Comparison of ENCODE assay signal across 23 mouse cellular contexts in genomic region chr3:104579186-104579585, GRCm38 (mm10). TPM values are rescaled to one million over a fixed set of nuclear protein-coding genes. Genes with fewer than 3 reads are reported as not detected.
A peak's percentile ranks its signal among the peaks of the same experiment; 100 is the strongest.
DNase-seq lines count a peak whose midpoint lies in the region; ATAC-seq and TF ChIP-seq lines count a peak whose summit lies in the region.
"Had no signal": no experiment of that assay in that cellular context is flagged by ENCODE, and none has a peak within 500 bp of the region (broad histone marks: within the 10 kb centered on the region; RNA-seq: fewer than 3 reads in every experiment).

No protein-coding gene starts in this region.

- DNase-seq in midbrain, embryonic 11.5 days (ENCODE audit: low spot score, missing footprints), result peak; percentile 4
- peak; percentile 7 for DNase-seq in Muller cell, postnatal 12 days (ENCODE audit: inconsistent ontology term)
- DNase-seq in retina, embryonic 14.5 days (ENCODE audit: low spot score), result peak; percentile 55
- peak; percentile 54 for DNase-seq in retina, postnatal 1 day
- no peak for DNase-seq in thymus, postnatal 36 days
- no peak for DNase-seq in left cerebral cortex, adult 2 months (ENCODE audit: extremely low spot score in 1 of 2, low spot score in 2 of 2)
- DNase-seq in left cerebral cortex, postnatal 25 days (ENCODE audit: low spot score in 2 of 2), result no peak
- DNase-seq: adrenal gland, adult 2 months; adrenal gland, adult 8-10 months; adrenal gland, postnatal 10 days; adrenal gland, postnatal 14 days; adrenal gland, postnatal 25 days; adrenal gland, postnatal 36 days; B cell, adult 2 months; cerebellum, adult 11 months; cerebellum, adult 11-12 months; cerebellum, adult 18-20 months had no signal

- no peaks in the 10 kb centered on the region for H3K27me3 ChIP-seq in midbrain, embryonic 11.5 days (ENCODE audit: control insufficient read depth, insufficient read depth, low read length)
- no peaks in the 10 kb centered on the region for H3K27me3 ChIP-seq in midbrain, embryonic 15.5 days (replicated peaks)
- H3K27me3 ChIP-seq: CH12.LX, Patski had no signal

- 43% methylated on average over 4 of the region's 4 CpGs for WGBS in midbrain, embryonic 11.5 days
- WGBS in midbrain, embryonic 15.5 days, result 36% methylated on average over 4 of the region's 4 CpGs

- no peak for TF ChIP-seq CTCF in left cerebral cortex, adult 2 months (IDR thresholded peaks at IDR 0.05)

- H3K4me3 ChIP-seq in midbrain, embryonic 11.5 days (ENCODE audit: low read depth, low read length), result no peak overlapping the region
- H3K4me3 ChIP-seq in midbrain, embryonic 15.5 days, result no peak overlapping the region
- no peak overlapping the region for H3K4me3 ChIP-seq in left cerebral cortex, adult 2 months

- no peak for ATAC-seq in midbrain, embryonic 11.5 days (ENCODE audit: low FRiP score)
- ATAC-seq in midbrain, embryonic 15.5 days (replicated peaks), result no peak
- ATAC-seq: activated CD4-positive, CD25-positive, alpha-beta regulatory T cell, adult 4 months; CD4-positive, CD25-positive, alpha-beta regulatory T cell, adult 4 months had no signal

- intact Hi-C loops in left cerebral cortex, adult 2 months (cut with DNase I), result no loop called here
- intact Hi-C loops in left cerebral cortex, postnatal 25 days (cut with DNase I), result no loop called here

- H3K4me2 ChIP-seq in midbrain, embryonic 11.5 days, result no peak overlapping the region
- no peak overlapping the region for H3K4me2 ChIP-seq in midbrain, embryonic 15.5 days

- no peaks in the 10 kb centered on the region for H3K36me3 ChIP-seq in midbrain, embryonic 11.5 days (ENCODE audit: control insufficient read depth, insufficient read depth, low read length)
- no peaks in the 10 kb centered on the region for H3K36me3 ChIP-seq in midbrain, embryonic 15.5 days (replicated peaks)
- H3K36me3 ChIP-seq: G1E had no signal

- H3K9me3 ChIP-seq in midbrain, embryonic 11.5 days (ENCODE audit: control insufficient read depth, low read length), result no peaks in the 10 kb centered on the region
- no peaks in the 10 kb centered on the region for H3K9me3 ChIP-seq in midbrain, embryonic 15.5 days
- H3K9me3 ChIP-seq: G1E had no signal

- no peaks in the 10 kb centered on the region for H3K4me1 ChIP-seq in midbrain, embryonic 11.5 days (ENCODE audit: control insufficient read depth, insufficient read depth, low read length)
- no peaks in the 10 kb centered on the region for H3K4me1 ChIP-seq in midbrain, embryonic 15.5 days

- H3K27ac ChIP-seq in midbrain, embryonic 11.5 days (ENCODE audit: low read depth, low read length), result no peak overlapping the region
- H3K27ac ChIP-seq in midbrain, embryonic 15.5 days, result no peak overlapping the region
- no peak overlapping the region for H3K27ac ChIP-seq in left cerebral cortex, adult 2 months

- H3K9ac ChIP-seq in midbrain, embryonic 11.5 days (ENCODE audit: low read length), result no peak overlapping the region
- H3K9ac ChIP-seq in midbrain, embryonic 15.5 days, result no peak overlapping the region

RNA-seq across cellular contexts. Expression of gene Slc16a1, which starts 59.3 kb away (rescaled TPM):
- 31.9 and 36.3 TPM in 2 replicates for polyA plus RNA-seq in midbrain, embryonic 11.5 days (2014; fragmentation: Nextera tagmentation; extraction: Ambion mirVana)
- polyA plus RNA-seq in midbrain, embryonic 15.5 days (2015; fragmentation: Nextera tagmentation; extraction: Ambion mirVana), result 9.0 and 9.7 TPM in 2 replicates
- total RNA-seq in left cerebral cortex, adult 2 months (2021), result 10 to 100 TPM; 16.7 to 17.9 TPM
- 10 to 100 TPM; 23.0 to 23.2 TPM for total RNA-seq in left cerebral cortex, postnatal 25 days (2021)

Comparison
In these comparisons a context has a peak if more than half of its experiments do, and no peak if none do; other contexts are left out.
1. DNase-seq: peak in midbrain, embryonic 11.5 days (single experiment), Muller cell, postnatal 12 days (single experiment), retina, embryonic 14.5 days (single experiment) and retina, postnatal 1 day (single experiment); none in thymus, postnatal 36 days (0 of 2), left cerebral cortex, adult 2 months (0 of 2) and left cerebral cortex, postnatal 25 days (0 of 2).